Mouse (Mus musculus) MEL (cell line): ENCODE results near the gene Fbln1. TPM values are rescaled to one million over a fixed set of nuclear protein-coding genes. Genes with fewer than 3 reads are reported as not detected.

Experiments
- DNase-seq: peaks from one replicate; pipeline ENCODE4 v3.0.0; 2011; ENCODE audit warnings: low read depth, low spot score
- H3K27ac ChIP-seq: 2 replicates; pipeline ENCODE4 v1.5.1; 2012; ENCODE audit warnings: low read depth, mild to moderate bottlenecking, control low read depth, low read length, moderate library complexity; ENCODE audit not compliant: control insufficient read depth
- H3K27me3 ChIP-seq, 2 experiments: fragments of 150-350 bp in 1 of 2; sonication (generic) in 1 of 2; 2 replicates each; pipeline ENCODE4 v1.6.1; 2012; ENCODE audit warnings: low read length in 2 of 2, mild to moderate bottlenecking in 2 of 2, improper control_type of control experiment in 1 of 2, moderate library complexity in 1 of 2; ENCODE audit not compliant: insufficient read depth in 2 of 2, control insufficient read depth in 1 of 2
- H3K36me3 ChIP-seq, 2 experiments: 2 replicates each; pipeline ENCODE4 v1.6.1; 2012 to 2014; ENCODE audit warnings: low read length in 2 of 2, improper control_type of control experiment in 1 of 2, inconsistent platforms in 1 of 2, mild to moderate bottlenecking in 1 of 2; ENCODE audit not compliant: insufficient read depth in 2 of 2, control insufficient read depth in 1 of 2
- H3K4me1 ChIP-seq, 2 experiments: fragments of 150-350 bp in 1 of 2; sonication (generic) in 1 of 2; 2 replicates each; pipeline ENCODE4 v1.6.1; 2012; ENCODE audit warnings: low read length in 2 of 2, improper control_type of control experiment in 1 of 2, mild to moderate bottlenecking in 1 of 2; ENCODE audit not compliant: insufficient read depth in 2 of 2, control insufficient read depth in 1 of 2
- H3K4me3 ChIP-seq, 2 experiments: fragments of 150-350 bp in 1 of 2; sonication (generic) in 1 of 2; 2 replicates each; pipeline ENCODE4 v1.5.1; 2012; ENCODE audit warnings: low read depth in 2 of 2, low read length in 2 of 2, mild to moderate bottlenecking in 2 of 2, moderate library complexity in 2 of 2, control low read depth in 1 of 2, improper control_type of control experiment in 1 of 2; ENCODE audit not compliant: control insufficient read depth in 1 of 2, insufficient read depth in 1 of 2
- H3K79me2 ChIP-seq: 2 replicates; pipeline ENCODE4 v1.6.1; 2012; ENCODE audit warnings: mild to moderate bottlenecking, low read length, moderate library complexity; ENCODE audit not compliant: control insufficient read depth, poor library complexity, insufficient read depth
- H3K9ac ChIP-seq: 2 replicates; pipeline ENCODE4 v1.6.1; 2012; ENCODE audit warnings: low read depth, mild to moderate bottlenecking, control low read depth, low read length, moderate library complexity; ENCODE audit not compliant: control insufficient read depth, poor library complexity, severe bottlenecking
- H3K9me3 ChIP-seq: fragments of 150-350 bp; sonication (generic); replicated peaks from 2 replicates; pipeline ENCODE4 v1.6.1; 2012; ENCODE audit warnings: mild to moderate bottlenecking, low read length, improper control_type of control experiment, moderate library complexity; ENCODE audit not compliant: insufficient read depth
- BHLHE40 ChIP-seq: IDR thresholded peaks from 2 replicates; pipeline ENCODE4 v1.6.1; 2012; ENCODE audit warnings: low read depth, mild to moderate bottlenecking, inconsistent platforms, low read length, improper control_type of control experiment, borderline replicate concordance
- CHD1 ChIP-seq: IDR thresholded peaks from 2 replicates; pipeline ENCODE4 v1.6.1; 2012; ENCODE audit warnings: low read depth, mild to moderate bottlenecking, inconsistent platforms, low read length, improper control_type of control experiment
- E2F4 ChIP-seq: IDR thresholded peaks from 2 replicates; pipeline ENCODE4 v1.6.1; 2011; ENCODE audit warnings: low read depth, low read length, improper control_type of control experiment, borderline replicate concordance
- ELF1 ChIP-seq: IDR thresholded peaks from 2 replicates; pipeline ENCODE4 v1.6.1; 2014; ENCODE audit warnings: low read depth, mild to moderate bottlenecking, inconsistent platforms, low read length, improper control_type of control experiment, moderate library complexity
- EP300 ChIP-seq, 2 experiments: IDR thresholded peaks; 2 replicates each; pipeline ENCODE4 v1.6.1; 2011; ENCODE audit warnings: improper control_type of control experiment in 2 of 2, low read length in 2 of 2, low read depth in 1 of 2, mild to moderate bottlenecking in 1 of 2
- GATA1 ChIP-seq: IDR thresholded peaks from 2 replicates; pipeline ENCODE4 v1.6.1; 2011; ENCODE audit warnings: low read depth, low read length, improper control_type of control experiment
- HCFC1 ChIP-seq: IDR thresholded peaks from 2 replicates; pipeline ENCODE4 v1.6.1; 2012; ENCODE audit warnings: low read depth, mild to moderate bottlenecking, inconsistent platforms, low read length, improper control_type of control experiment, moderate library complexity
- JUND ChIP-seq: IDR thresholded peaks from 2 replicates; pipeline ENCODE4 v1.6.1; 2011; ENCODE audit warnings: low read depth, mild to moderate bottlenecking, improper control_type of control experiment, low read length
- MAFK ChIP-seq: IDR thresholded peaks from 2 replicates; pipeline ENCODE4 v1.6.1; 2011; ENCODE audit warnings: low read depth, mild to moderate bottlenecking, low read length, improper control_type of control experiment, borderline replicate concordance
- MAZ ChIP-seq: IDR thresholded peaks from 2 replicates; pipeline ENCODE4 v1.6.1; 2012; ENCODE audit warnings: low read depth, mild to moderate bottlenecking, inconsistent platforms, low read length, improper control_type of control experiment
- MEF2A ChIP-seq: IDR thresholded peaks from 2 replicates; pipeline ENCODE4 v1.6.1; 2014; ENCODE audit warnings: low read depth, mild to moderate bottlenecking, inconsistent platforms, low read length, improper control_type of control experiment; ENCODE audit not compliant: poor library complexity, insufficient replicate concordance, severe bottlenecking; ENCODE audit errors: extremely low read depth
- MYC ChIP-seq: IDR thresholded peaks from 2 replicates; pipeline ENCODE4 v1.6.1; 2011; ENCODE audit warnings: low read depth, mild to moderate bottlenecking, low read length, improper control_type of control experiment, moderate library complexity
- NELFE ChIP-seq: IDR thresholded peaks from 2 replicates; pipeline ENCODE4 v1.6.1; 2011; ENCODE audit warnings: low read depth, low read length, improper control_type of control experiment
- POLR2A ChIP-seq, 2 experiments: IDR thresholded peaks; 2 replicates each; pipeline ENCODE4 v1.6.1; 2011 to 2012; ENCODE audit warnings: low read length in 2 of 2, mild to moderate bottlenecking in 2 of 2, control low read depth in 1 of 2, improper control_type of control experiment in 1 of 2, low read depth in 1 of 2, moderate library complexity in 1 of 2; ENCODE audit not compliant: control insufficient read depth in 1 of 2, insufficient read depth in 1 of 2, poor library complexity in 1 of 2
- POLR2AphosphoS2 ChIP-seq: IDR thresholded peaks from 2 replicates; pipeline ENCODE4 v1.6.1; 2011; ENCODE audit warnings: low read length, improper control_type of control experiment
- POLR2AphosphoS5 ChIP-seq: IDR thresholded peaks from 2 replicates; pipeline ENCODE4 v1.6.1; 2012; ENCODE audit warnings: low read depth, borderline replicate concordance, mild to moderate bottlenecking, inconsistent platforms, low read length, moderate library complexity, mixed read lengths
- RAD21 ChIP-seq: IDR thresholded peaks from 2 replicates; pipeline ENCODE4 v1.6.1; 2011; ENCODE audit warnings: mild to moderate bottlenecking, low read depth, low read length, improper control_type of control experiment
- RCOR1 ChIP-seq: IDR thresholded peaks from 2 replicates; pipeline ENCODE4 v1.6.1; 2012; ENCODE audit warnings: low read depth, mild to moderate bottlenecking, inconsistent platforms, low read length, improper control_type of control experiment
- TAL1 ChIP-seq: IDR thresholded peaks from 2 replicates; pipeline ENCODE4 v1.6.1; 2012; ENCODE audit warnings: mild to moderate bottlenecking, inconsistent platforms, low read length, moderate library complexity, mixed read lengths
- TCF12 ChIP-seq: IDR thresholded peaks from 2 replicates; pipeline ENCODE4 v1.6.1; 2014; ENCODE audit warnings: low read depth, mild to moderate bottlenecking, inconsistent platforms, low read length, improper control_type of control experiment, moderate library complexity
- USF1 ChIP-seq: IDR thresholded peaks from 2 replicates; pipeline ENCODE4 v1.6.1; 2014; ENCODE audit warnings: low read depth, mild to moderate bottlenecking, inconsistent platforms, low read length, improper control_type of control experiment, moderate library complexity
- USF2 ChIP-seq, 2 experiments: IDR thresholded peaks; 2 replicates each; pipeline ENCODE4 v1.6.1; 2011 to 2012; ENCODE audit warnings: improper control_type of control experiment in 2 of 2, low read length in 2 of 2, borderline replicate concordance in 1 of 2, inconsistent platforms in 1 of 2, low read depth in 1 of 2, mild to moderate bottlenecking in 1 of 2; ENCODE audit not compliant: insufficient read depth in 1 of 2
- ZC3H11A ChIP-seq: IDR thresholded peaks from 2 replicates; pipeline ENCODE4 v1.6.1; 2012; ENCODE audit warnings: low read depth, mild to moderate bottlenecking, inconsistent platforms, low read length, improper control_type of control experiment
- ZKSCAN1 ChIP-seq: IDR thresholded peaks from 2 replicates; pipeline ENCODE4 v1.6.1; 2012; ENCODE audit warnings: low read depth, mild to moderate bottlenecking, inconsistent platforms, low read length, improper control_type of control experiment, moderate library complexity
- ZMIZ1 ChIP-seq: IDR thresholded peaks from 2 replicates; pipeline ENCODE4 v1.6.1; 2012; ENCODE audit warnings: low read depth, mild to moderate bottlenecking, inconsistent platforms, low read length, improper control_type of control experiment, moderate library complexity
- ZNF384 ChIP-seq: IDR thresholded peaks from 2 replicates; pipeline ENCODE4 v1.6.1; 2012; ENCODE audit warnings: low read depth, mild to moderate bottlenecking, inconsistent platforms, low read length, improper control_type of control experiment
- polyA plus RNA-seq, 2 experiments: library from polyadenylated mRNA; stranded (reverse) in 1 of 2; unstranded in 1 of 2; fragments of >175 nt in 1 of 2; fragments of >200 nt in 1 of 2; gene quantifications; 2 replicates each; pipeline versions ENCODE4 v1.2.1 to v1.2.4; 2012; ENCODE audit warnings: low replicate concordance in 2 of 2, low read depth in 1 of 2; ENCODE audit not compliant: insufficient read length in 2 of 2, insufficient read depth in 1 of 2, missing spikeins in 1 of 2
- total RNA-seq: library from RNA; depleted of rRNA; stranded (reverse); fragments of 300-350 nt; gene quantifications from 2 replicates; pipeline ENCODE4 v1.2.3, GENCODE M21; 2012

The Fbln1 gene
- total and polyA plus RNA-seq, 3 experiments, result not detected

GRCm38 (mm10) chr15:85298167-85298781, 92.5 kb downstream of the Fbln1 start:
- Histone ChIP-seq H3K4me3 (no peak overlapping the region), H3K36me3 (no peaks in the 10 kb centered on the region), H3K27me3 (no peaks in the 10 kb centered on the region), H3K9me3 (no peaks in the 10 kb centered on the region), H3K27ac (no peak overlapping the region), H3K4me1 (no peaks in the 10 kb centered on the region), H3K79me2 (no peaks in the 10 kb centered on the region), H3K9ac (no peak overlapping the region)
- TF ChIP-seq JUND, result no peak
- TF ChIP-seq USF2 (IDR thresholded peaks at IDR 0.05; ENCODE audit: borderline replicate concordance in 1 of 2, insufficient read depth in 1 of 2, low read depth in 1 of 2, low read length in 2 of 2), result no peak
- TF ChIP-seq CHD1, result no peak
- TF ChIP-seq ZNF384, result no peak
- no peak for TF ChIP-seq MYC
- TF ChIP-seq MAZ, result no peak
- no peak for TF ChIP-seq BHLHE40
- no peak for TF ChIP-seq POLR2AphosphoS5
- TF ChIP-seq TAL1, result no peak
- TF ChIP-seq TCF12, result no peak
- no peak for TF ChIP-seq RCOR1
- no peak for TF ChIP-seq USF1
- no peak for TF ChIP-seq GATA1
- no peak for TF ChIP-seq ZKSCAN1
- no peak for TF ChIP-seq E2F4
- TF ChIP-seq MAFK, result no peak
- TF ChIP-seq RAD21, result no peak
- no peak for TF ChIP-seq MEF2A
- DNase-seq, result no peak

DNA sequence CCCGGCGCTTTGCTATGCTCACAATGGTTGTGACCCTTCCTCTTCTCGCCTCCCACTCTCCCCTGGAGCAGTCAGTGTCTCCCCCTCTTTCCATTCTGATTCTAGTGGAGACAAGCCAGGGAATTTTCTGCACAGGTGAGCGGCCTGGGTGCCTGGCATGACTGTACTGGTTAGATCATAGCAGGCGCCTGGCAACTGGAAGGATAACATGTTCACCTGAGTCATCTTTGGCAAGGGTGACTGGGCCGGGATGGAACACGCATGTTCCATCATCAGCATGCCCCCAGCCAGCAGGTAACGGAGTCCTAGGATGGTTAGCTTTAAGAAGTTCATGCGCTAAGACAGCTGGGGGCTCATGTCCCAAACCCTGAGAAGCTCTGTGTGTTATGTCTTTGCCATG, 93.2 kb downstream of the Fbln1 start:
- no peak for TF ChIP-seq ZC3H11A
- TF ChIP-seq TAL1, result no peak
- no peak for TF ChIP-seq POLR2AphosphoS2
- no peak for TF ChIP-seq MYC
- no peak for TF ChIP-seq MEF2A
- TF ChIP-seq ELF1, result no peak
- TF ChIP-seq HCFC1, result no peak
- TF ChIP-seq GATA1, result no peak
- TF ChIP-seq ZMIZ1, result no peak
- TF ChIP-seq USF1, result no peak
- TF ChIP-seq RAD21, result no peak
- TF ChIP-seq EP300 (IDR thresholded peaks at IDR 0.05; ENCODE audit: low read depth in 1 of 2, low read length in 2 of 2), result no peak
- no peak for TF ChIP-seq NELFE
- no peak for TF ChIP-seq MAZ
- no peak for TF ChIP-seq POLR2A (IDR thresholded peaks at IDR 0.05; ENCODE audit: control insufficient read depth in 1 of 2, insufficient read depth in 1 of 2, low read depth in 1 of 2, low read length in 2 of 2, poor library complexity in 1 of 2)
- TF ChIP-seq, all 39 proteins: peak for 0
- no peak for DNase-seq

More for the DNA sequence above, 93.2 kb downstream of the Fbln1 start:
- Histone ChIP-seq H3K4me3 (no peak overlapping the region), H3K36me3 (no peaks in the 10 kb centered on the region), H3K27me3 (no peaks in the 10 kb centered on the region), H3K9me3 (no peaks in the 10 kb centered on the region), H3K79me2 (no peaks in the 10 kb centered on the region), H3K9ac (no peak overlapping the region), H3K4me1 (no peaks in the 10 kb centered on the region), H3K27ac (no peak overlapping the region)
